Mouse (Mus musculus): ENCODE results near the gene Gabrg3. TPM values are rescaled to one million over a fixed set of nuclear protein-coding genes. Genes with fewer than 3 reads are reported as not detected.

Gabrg3 gene
- polyA plus RNA-seq, 1 experiment: not detected

DNA sequence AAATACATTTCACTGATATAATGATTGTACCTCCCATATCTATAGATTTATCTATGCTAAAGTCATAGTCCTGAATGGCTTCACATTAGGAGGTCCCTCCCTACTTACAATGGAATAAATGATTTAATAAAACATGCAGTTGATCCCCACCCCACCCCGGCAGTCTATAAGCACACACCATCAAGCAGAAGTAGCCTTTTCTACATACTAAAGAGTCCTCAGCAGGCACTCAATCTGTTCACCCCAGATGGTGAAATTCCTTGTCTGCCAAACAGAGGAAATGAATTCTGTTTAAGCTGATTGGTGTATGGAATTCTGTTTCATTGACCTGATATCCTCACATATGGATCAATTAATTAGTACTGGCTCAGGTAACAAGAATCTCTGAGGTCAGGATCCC lies 607.9 kb downstream of the Gabrg3 start:
- no peak overlapping the region for H3K4me3 ChIP-seq (ENCODE audit: insufficient read depth, low read length)
- H3K4me1 ChIP-seq (ENCODE audit: control insufficient read depth, insufficient read depth, low read length): no peaks in the 10 kb centered on the region
- no peak overlapping the region for H3K27ac ChIP-seq (ENCODE audit: insufficient read depth, low read depth, low read length)
- TF ChIP-seq POLR2A (IDR thresholded peaks at IDR 0.05; ENCODE audit: borderline replicate concordance, low read depth, low read length) (no peak), CTCF (IDR thresholded peaks at IDR 0.05; ENCODE audit: low read depth, low read length) (no peak)

DNA sequence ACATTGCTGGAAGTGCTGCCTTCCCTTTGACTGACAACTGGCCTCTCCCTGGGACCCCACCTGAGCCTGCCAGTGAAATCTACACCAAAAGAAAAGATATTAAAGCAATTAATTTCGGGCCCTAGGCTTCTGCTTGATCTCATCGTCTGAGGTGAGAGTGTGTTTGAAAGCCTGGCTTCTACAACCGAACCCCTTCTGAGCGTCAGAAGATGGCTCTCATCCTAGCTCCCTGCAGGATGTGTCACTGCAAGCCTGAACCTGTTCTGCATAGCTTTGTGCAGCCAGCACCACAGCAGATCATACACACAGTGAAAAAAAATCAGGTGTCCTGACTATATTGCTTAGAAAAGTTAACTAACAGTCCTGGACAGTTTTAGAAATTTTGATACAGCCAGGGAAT lies 618.8 kb downstream of the Gabrg3 start:
- TF ChIP-seq POLR2A (IDR thresholded peaks at IDR 0.05; ENCODE audit: borderline replicate concordance, low read depth, low read length) (no peak), CTCF (IDR thresholded peaks at IDR 0.05; ENCODE audit: low read depth, low read length) (no peak)
- H3K27ac ChIP-seq (ENCODE audit: insufficient read depth, low read depth, low read length): no peak overlapping the region
- H3K4me3 ChIP-seq (ENCODE audit: insufficient read depth, low read length): no peak overlapping the region
- no peaks in the 10 kb centered on the region for H3K4me1 ChIP-seq (ENCODE audit: control insufficient read depth, insufficient read depth, low read length)

DNA sequence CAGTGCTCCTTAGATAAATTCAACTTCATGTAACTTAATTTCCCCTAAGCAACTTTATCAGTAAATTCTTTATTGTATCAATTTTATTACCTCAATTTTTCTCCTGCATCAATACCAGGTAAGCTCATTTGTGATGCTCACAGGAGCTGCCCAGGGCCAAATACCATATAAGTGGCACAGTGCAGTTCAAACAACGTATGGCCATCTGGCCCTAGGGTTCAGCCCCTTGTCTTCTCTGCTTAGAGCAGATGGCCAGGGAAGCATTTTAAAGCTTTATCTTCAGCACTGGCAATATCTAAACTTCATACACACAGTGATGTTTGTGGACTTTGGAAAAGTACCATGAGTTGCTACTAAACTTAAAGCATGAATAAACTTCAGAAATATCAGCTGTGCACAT lies 619.2 kb downstream of the Gabrg3 start:
- TF ChIP-seq POLR2A (IDR thresholded peaks at IDR 0.05; ENCODE audit: borderline replicate concordance, low read depth, low read length) (no peak), CTCF (IDR thresholded peaks at IDR 0.05; ENCODE audit: low read depth, low read length) (no peak)
- no peaks in the 10 kb centered on the region for H3K4me1 ChIP-seq (ENCODE audit: control insufficient read depth, insufficient read depth, low read length)
- no peak overlapping the region for H3K27ac ChIP-seq (ENCODE audit: insufficient read depth, low read depth, low read length)
- H3K4me3 ChIP-seq (ENCODE audit: insufficient read depth, low read length): no peak overlapping the region

DNA sequence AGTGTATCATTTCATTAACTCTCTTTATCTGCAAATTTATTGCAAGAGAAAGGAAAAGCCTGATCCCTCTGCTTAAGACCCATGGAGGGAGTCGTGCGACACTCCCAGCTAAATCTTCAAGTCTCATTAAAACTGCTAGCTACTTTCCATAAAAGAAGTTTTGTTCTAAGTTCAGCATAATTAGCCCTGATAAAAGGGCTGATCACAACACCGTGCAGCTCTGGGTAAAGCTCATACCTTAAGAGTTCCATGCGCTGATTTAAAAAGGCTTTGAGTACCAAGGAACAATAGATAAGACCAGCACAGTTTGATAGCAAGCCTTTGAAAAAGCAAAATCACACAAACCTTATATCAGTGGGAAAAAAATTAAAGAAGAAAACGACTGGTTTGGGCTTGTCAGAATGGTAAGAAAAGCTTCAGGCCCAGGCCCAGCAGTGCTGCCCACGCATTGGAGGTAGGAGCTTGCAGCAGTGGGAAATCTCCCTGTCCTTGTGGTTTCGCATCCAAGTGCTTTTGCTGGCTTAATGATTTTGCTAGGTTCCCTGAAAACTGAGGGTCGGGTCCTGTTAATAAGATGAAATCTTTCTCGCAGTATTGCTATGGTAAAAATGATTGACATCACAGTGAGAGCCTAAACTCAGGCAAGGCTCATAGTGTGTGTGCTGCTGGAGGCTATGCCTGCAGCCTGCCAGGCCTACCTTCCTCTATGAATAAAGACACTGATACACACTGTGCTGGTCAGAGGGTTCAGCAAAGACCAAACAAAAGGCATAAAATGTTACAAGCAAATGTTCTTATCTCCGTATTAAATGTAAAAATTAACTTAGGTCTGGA lies 621.2 kb downstream of the Gabrg3 start:
- H3K27ac ChIP-seq (ENCODE audit: insufficient read depth, low read depth, low read length): no peak overlapping the region
- no peaks in the 10 kb centered on the region for H3K4me1 ChIP-seq (ENCODE audit: control insufficient read depth, insufficient read depth, low read length)
- TF ChIP-seq POLR2A (IDR thresholded peaks at IDR 0.05; ENCODE audit: borderline replicate concordance, low read depth, low read length) (no peak), CTCF (IDR thresholded peaks at IDR 0.05; ENCODE audit: low read depth, low read length) (no peak)
- H3K4me3 ChIP-seq (ENCODE audit: insufficient read depth, low read length): no peak overlapping the region

DNA sequence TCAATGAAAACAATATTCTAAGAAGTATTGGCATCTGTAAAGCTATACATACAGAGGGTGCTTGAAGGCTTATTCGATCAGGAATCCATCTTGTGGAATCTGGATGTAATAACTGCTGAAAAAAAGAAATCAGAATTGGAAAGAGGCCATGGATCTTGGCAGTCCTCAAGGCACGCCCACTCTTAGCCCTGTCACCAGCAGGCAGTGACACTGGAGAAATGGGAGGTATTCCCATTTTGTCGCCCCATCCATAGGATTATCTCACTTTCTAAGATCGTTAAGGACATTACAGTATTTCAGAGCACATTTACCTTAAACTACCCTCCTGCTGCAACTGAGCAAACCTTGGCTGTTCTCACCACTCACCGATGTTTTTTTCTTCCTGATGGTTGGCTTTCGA lies 657.8 kb downstream of the Gabrg3 start:
- TF ChIP-seq CTCF (IDR thresholded peaks at IDR 0.05; ENCODE audit: low read depth, low read length): no peak
- Histone ChIP-seq H3K4me1 (ENCODE audit: control insufficient read depth, insufficient read depth, low read length) (no peaks in the 10 kb centered on the region), H3K4me3 (ENCODE audit: insufficient read depth, low read length) (no peak overlapping the region), H3K27ac (ENCODE audit: insufficient read depth, low read depth, low read length) (no peak overlapping the region)

Other genes with a start within 250 kb of the Gabrg3 start
- not detected in 2 replicates for gene Gabrb3, start 32.5 kb upstream of the Gabrg3 start, polyA plus RNA-seq (2012; ENCODE audit: insufficient read depth, insufficient read length, missing spikeins)
- not detected in 2 replicates for gene Gabra5, start 122.9 kb upstream of the Gabrg3 start, polyA plus RNA-seq (2012; ENCODE audit: insufficient read depth, insufficient read length, missing spikeins)